Mouse (Mus musculus) liver, embryonic 12.5 days (tissue): ENCODE measurements around the gene Phf1. TPM values are rescaled to one million over a fixed set of nuclear protein-coding genes. Genes with fewer than 3 reads are reported as not detected.

ENCODE experiments used
- ATAC-seq: fragments of 200-750 bp; cut with Nextera tagmentation; 2 replicates; pipeline ENCODE4 v1.8.0; 2017; ENCODE audit warnings: moderate number of reproducible peaks, mild to moderate bottlenecking, moderate library complexity
- H3K27ac ChIP-seq: fragments of 300-500 bp; sonication (generic); 2 replicates; pipeline ENCODE4 v1.5.1; 2016; ENCODE audit warnings: mild to moderate bottlenecking
- H3K27me3 ChIP-seq: fragments of 300-500 bp; sonication (generic); replicated peaks from 2 replicates; pipeline ENCODE4 v1.6.1; 2016; ENCODE audit warnings: mild to moderate bottlenecking, moderate library complexity
- H3K36me3 ChIP-seq: fragments of 300-500 bp; sonication (generic); 2 replicates; pipeline ENCODE4 v1.6.1; 2016; ENCODE audit warnings: mild to moderate bottlenecking, moderate library complexity
- H3K4me1 ChIP-seq: fragments of 300-500 bp; sonication (generic); 2 replicates; pipeline ENCODE4 v1.6.1; 2016
- H3K4me2 ChIP-seq: fragments of 300-500 bp; sonication (generic); 2 replicates; pipeline ENCODE4 v1.6.1; 2016; ENCODE audit warnings: mild to moderate bottlenecking, moderate library complexity
- H3K4me3 ChIP-seq: fragments of 300-500 bp; sonication (generic); 2 replicates; pipeline ENCODE4 v1.5.1; 2016; ENCODE audit warnings: mild to moderate bottlenecking, moderate library complexity
- H3K9ac ChIP-seq: fragments of 300-500 bp; sonication (generic); 2 replicates; pipeline ENCODE4 v1.6.1; 2016; ENCODE audit warnings: mild to moderate bottlenecking, moderate library complexity
- H3K9me3 ChIP-seq: fragments of 300-500 bp; sonication (generic); replicated peaks from 2 replicates; pipeline ENCODE4 v1.6.1; 2016; ENCODE audit warnings: mild to moderate bottlenecking, moderate library complexity
- WGBS: fragments of 180-500 bp; shearing (Covaris S2); methylation state at CpG from one replicate; pipeline ENCODE4 v1.1.7; 2016; ENCODE audit not compliant: insufficient replicate concordance; 5-methylcytosine and 5-hydroxymethylcytosine counted together
- polyA plus RNA-seq: library from polyadenylated mRNA; unstranded; fragments of >200 nt; fragmentation: Nextera tagmentation; extraction: Ambion mirVana; gene quantifications from 2 replicates; pipeline ENCODE4 v1.2.1, GENCODE M21; 2016

Gene Phf1
- polyA plus RNA-seq, 1 experiment from 2014 or later = 2.7 TPM

DNA sequence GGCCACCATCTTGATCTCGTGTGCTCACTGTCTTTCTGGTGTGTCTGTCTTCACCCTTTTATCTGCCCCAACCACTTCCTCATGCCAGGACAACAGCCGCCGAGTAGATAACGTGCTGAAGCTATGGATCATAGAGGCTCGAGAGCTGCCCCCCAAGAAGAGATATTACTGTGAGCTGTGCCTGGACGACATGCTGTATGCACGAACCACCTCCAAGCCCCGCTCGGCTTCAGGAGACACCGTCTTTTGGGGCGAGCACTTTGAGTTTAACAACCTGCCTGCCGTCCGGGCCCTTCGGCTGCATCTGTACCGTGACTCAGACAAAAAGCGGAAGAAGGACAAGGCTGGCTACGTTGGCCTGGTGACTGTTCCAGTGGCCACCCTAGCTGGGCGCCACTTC, 24.0 kb downstream of the Phf1 start:
- Histone ChIP-seq H3K4me1 (peaks cover 89% of the 10 kb centered on the region), H3K36me3 (peaks cover 42% of the 10 kb centered on the region), H3K4me3 (peak overlapping the region; percentile 50), H3K9ac (peak overlapping the region; percentile 76), H3K27me3 (peaks cover 22% of the 10 kb centered on the region), H3K9me3 (no peaks in the 10 kb centered on the region), H3K4me2 (peak overlapping the region; percentile 69), H3K27ac (peak overlapping the region; percentile 89)
- WGBS = 23% methylated on average over 18 of the region's 18 CpGs
- ATAC-seq = peak; percentile 86

- H3K9me3 ChIP-seq = no peaks in the 10 kb centered on the region
- peaks cover 51% of the 10 kb centered on the region for H3K36me3 ChIP-seq
- no peak for ATAC-seq
- peak overlapping the region; percentile 69 for H3K4me2 ChIP-seq
- H3K4me3 ChIP-seq = no peak overlapping the region
- 92% methylated on average over 5 of the region's 5 CpGs for WGBS
- peak overlapping the region; percentile 89; the same call in 1 of the 2 replicates for H3K27ac ChIP-seq
- peaks cover 79% of the 10 kb centered on the region for H3K4me1 ChIP-seq
- peaks cover 12% of the 10 kb centered on the region for H3K27me3 ChIP-seq
- H3K9ac ChIP-seq = no peak overlapping the region
Measured at GRCm38 (mm10) chr17:26957872-26958271, 25.0 kb downstream of the Phf1 start.

DNA sequence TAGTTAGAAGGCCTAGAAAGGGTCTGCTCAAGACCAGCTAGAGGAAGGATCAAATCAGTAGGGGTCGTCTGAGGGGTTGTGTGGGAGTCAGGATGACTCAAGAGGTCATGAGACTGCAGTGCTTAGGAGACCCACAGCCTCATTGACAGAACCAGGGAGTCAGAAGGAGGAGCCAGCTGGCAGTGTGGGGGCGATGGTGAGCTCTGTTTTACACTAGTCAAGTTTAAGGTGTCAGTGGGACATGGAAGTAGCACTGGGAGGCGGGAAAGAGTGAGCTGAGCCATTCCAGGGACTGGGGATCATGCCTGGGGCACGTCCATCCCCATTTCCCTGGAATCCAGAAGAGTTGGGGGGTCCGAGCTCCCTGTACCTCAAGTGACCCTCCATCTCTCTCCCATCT, 26.0 kb downstream of the Phf1 start:
- H3K36me3 ChIP-seq = peaks cover 56% of the 10 kb centered on the region
- no peak overlapping the region for H3K4me3 ChIP-seq
- no peak for ATAC-seq
- no peaks in the 10 kb centered on the region for H3K9me3 ChIP-seq
- 58% methylated on average over 5 of the region's 5 CpGs for WGBS
- H3K27me3 ChIP-seq = peaks cover 2% of the 10 kb centered on the region
- no peak overlapping the region for H3K9ac ChIP-seq
- H3K4me2 ChIP-seq = no peak overlapping the region
- H3K4me1 ChIP-seq = peaks cover 69% of the 10 kb centered on the region
- peak overlapping the region; percentile 55 for H3K27ac ChIP-seq

DNA sequence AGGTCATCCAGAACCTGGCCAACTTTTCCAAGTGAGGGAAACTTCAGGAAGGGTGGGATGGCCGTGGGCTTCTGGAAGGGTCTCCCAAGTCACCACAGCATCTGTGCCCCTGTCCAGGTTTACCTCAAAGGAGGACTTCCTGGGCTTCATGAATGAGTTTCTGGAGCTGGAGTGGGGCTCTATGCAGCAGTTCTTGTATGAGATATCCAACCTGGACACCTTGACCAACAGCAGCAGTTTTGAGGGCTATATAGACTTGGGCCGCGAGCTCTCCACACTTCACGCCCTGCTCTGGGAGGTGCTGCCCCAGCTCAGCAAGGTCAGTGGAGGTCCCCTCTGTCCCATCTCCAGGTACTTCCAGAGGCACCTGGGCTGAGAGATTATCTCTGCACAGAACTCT, 27.0 kb downstream of the Phf1 start:
- WGBS = 78% methylated on average over 4 of the region's 4 CpGs
- no peak for ATAC-seq
- H3K36me3 ChIP-seq = peaks cover 57% of the 10 kb centered on the region
- no peak overlapping the region for H3K27ac ChIP-seq
- no peak overlapping the region for H3K4me2 ChIP-seq
- no peaks in the 10 kb centered on the region for H3K9me3 ChIP-seq
- H3K27me3 ChIP-seq = no peaks in the 10 kb centered on the region
- no peak overlapping the region for H3K4me3 ChIP-seq
- peaks cover 60% of the 10 kb centered on the region for H3K4me1 ChIP-seq
- H3K9ac ChIP-seq = no peak overlapping the region

- WGBS = 88% methylated on average over 21 of the region's 21 CpGs
- ATAC-seq = no peak
Measured at GRCm38 (mm10) chr17:26961572-26962240, 28.9 kb downstream of the Phf1 start.

DNA sequence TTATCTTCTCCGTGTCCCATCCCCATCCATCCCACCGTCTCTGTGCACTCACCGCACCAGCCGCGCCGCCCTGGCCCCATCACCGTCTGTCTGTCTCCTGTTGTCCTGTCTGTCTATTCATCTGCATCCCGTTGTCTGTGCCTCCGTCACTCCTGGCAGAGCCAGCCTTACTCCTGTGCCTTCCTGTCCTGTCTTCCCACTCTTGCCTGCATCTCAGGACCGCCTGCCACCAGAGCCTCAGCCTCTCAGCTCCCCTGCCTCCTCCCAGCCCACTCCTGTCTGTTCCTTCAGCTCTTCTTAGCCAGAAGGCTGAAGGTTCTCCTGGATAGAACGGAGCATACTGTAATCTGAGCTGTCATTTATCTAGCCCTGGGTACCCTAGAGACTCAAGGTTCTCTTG, 34.1 kb downstream of the Phf1 start:
- Histone ChIP-seq H3K4me3 (no peak overlapping the region), H3K27ac (no peak overlapping the region), H3K36me3 (peaks cover 40% of the 10 kb centered on the region), H3K4me1 (peaks cover 18% of the 10 kb centered on the region), H3K27me3 (no peaks in the 10 kb centered on the region), H3K4me2 (no peak overlapping the region), H3K9me3 (no peaks in the 10 kb centered on the region), H3K9ac (no peak overlapping the region)
- no peak for ATAC-seq
- 83% methylated on average over 11 of the region's 11 CpGs for WGBS

More at GRCm38 (mm10) chr17:26961572-26962240, 28.9 kb downstream of the Phf1 start:
- H3K4me2 ChIP-seq = no peak overlapping the region
- H3K27ac ChIP-seq = no peak overlapping the region
- H3K36me3 ChIP-seq = peaks cover 60% of the 10 kb centered on the region
- peaks cover 41% of the 10 kb centered on the region for H3K4me1 ChIP-seq
- H3K9ac ChIP-seq = no peak overlapping the region
- H3K9me3 ChIP-seq = no peaks in the 10 kb centered on the region
- H3K4me3 ChIP-seq = no peak overlapping the region
- no peaks in the 10 kb centered on the region for H3K27me3 ChIP-seq

DNA sequence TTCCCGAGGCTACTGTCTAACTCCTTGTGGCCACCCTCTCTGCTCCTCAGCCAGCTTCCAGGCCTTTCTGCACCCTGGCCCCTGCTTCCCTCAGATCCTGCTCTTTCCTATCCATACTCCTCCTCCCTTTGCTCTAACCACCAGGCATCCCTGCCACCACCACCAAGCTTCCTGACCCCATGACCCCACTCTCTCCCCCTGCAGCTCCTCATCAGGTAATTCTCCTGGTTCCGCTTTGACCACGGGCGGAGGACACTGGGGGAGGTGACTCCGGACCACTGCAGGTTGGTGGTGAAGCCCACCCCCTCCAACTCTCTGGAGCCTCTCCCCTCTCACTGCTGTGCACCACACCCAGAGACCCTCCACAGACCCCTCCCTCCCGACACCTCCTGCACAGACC, 34.6 kb downstream of the Phf1 start:
- H3K27ac ChIP-seq = no peak overlapping the region
- no peak overlapping the region for H3K4me3 ChIP-seq
- H3K27me3 ChIP-seq = no peaks in the 10 kb centered on the region
- peaks cover 23% of the 10 kb centered on the region for H3K4me1 ChIP-seq
- WGBS = 84% methylated on average over 6 of the region's 6 CpGs
- peaks cover 35% of the 10 kb centered on the region for H3K36me3 ChIP-seq
- H3K4me2 ChIP-seq = no peak overlapping the region
- no peaks in the 10 kb centered on the region for H3K9me3 ChIP-seq
- no peak overlapping the region for H3K9ac ChIP-seq
- ATAC-seq = no peak

GRCm38 (mm10) chr17:26968200-26968611, 35.4 kb downstream of the Phf1 start:
- Histone ChIP-seq H3K9me3 (no peaks in the 10 kb centered on the region), H3K27ac (no peak overlapping the region), H3K27me3 (no peaks in the 10 kb centered on the region), H3K9ac (no peak overlapping the region), H3K4me2 (no peak overlapping the region), H3K36me3 (peaks cover 28% of the 10 kb centered on the region), H3K4me1 (peaks cover 25% of the 10 kb centered on the region), H3K4me3 (no peak overlapping the region)
- ATAC-seq = no peak
- WGBS = 79% methylated on average over 6 of the region's 6 CpGs

- H3K4me1 ChIP-seq = peaks cover 35% of the 10 kb centered on the region
- peaks cover 25% of the 10 kb centered on the region for H3K36me3 ChIP-seq
- no peaks in the 10 kb centered on the region for H3K9me3 ChIP-seq
- H3K4me3 ChIP-seq = no peak overlapping the region
- no peaks in the 10 kb centered on the region for H3K27me3 ChIP-seq
- ATAC-seq = no peak
- no peak overlapping the region for H3K9ac ChIP-seq
- H3K27ac ChIP-seq = no peak overlapping the region
- WGBS = 81% methylated on average over 6 of the region's 6 CpGs
- no peak overlapping the region for H3K4me2 ChIP-seq
Measured at GRCm38 (mm10) chr17:26969257-26969656, 36.4 kb downstream of the Phf1 start.

- no peak for ATAC-seq
- Histone ChIP-seq H3K4me2 (no peak overlapping the region), H3K27ac (no peak overlapping the region), H3K4me1 (peaks cover 45% of the 10 kb centered on the region), H3K36me3 (peaks cover 30% of the 10 kb centered on the region), H3K9me3 (no peaks in the 10 kb centered on the region), H3K27me3 (no peaks in the 10 kb centered on the region), H3K4me3 (no peak overlapping the region), H3K9ac (no peak overlapping the region)
- WGBS = 44% methylated on average over 12 of the region's 12 CpGs
Measured at GRCm38 (mm10) chr17:26970221-26970620, 37.4 kb downstream of the Phf1 start.

DNA sequence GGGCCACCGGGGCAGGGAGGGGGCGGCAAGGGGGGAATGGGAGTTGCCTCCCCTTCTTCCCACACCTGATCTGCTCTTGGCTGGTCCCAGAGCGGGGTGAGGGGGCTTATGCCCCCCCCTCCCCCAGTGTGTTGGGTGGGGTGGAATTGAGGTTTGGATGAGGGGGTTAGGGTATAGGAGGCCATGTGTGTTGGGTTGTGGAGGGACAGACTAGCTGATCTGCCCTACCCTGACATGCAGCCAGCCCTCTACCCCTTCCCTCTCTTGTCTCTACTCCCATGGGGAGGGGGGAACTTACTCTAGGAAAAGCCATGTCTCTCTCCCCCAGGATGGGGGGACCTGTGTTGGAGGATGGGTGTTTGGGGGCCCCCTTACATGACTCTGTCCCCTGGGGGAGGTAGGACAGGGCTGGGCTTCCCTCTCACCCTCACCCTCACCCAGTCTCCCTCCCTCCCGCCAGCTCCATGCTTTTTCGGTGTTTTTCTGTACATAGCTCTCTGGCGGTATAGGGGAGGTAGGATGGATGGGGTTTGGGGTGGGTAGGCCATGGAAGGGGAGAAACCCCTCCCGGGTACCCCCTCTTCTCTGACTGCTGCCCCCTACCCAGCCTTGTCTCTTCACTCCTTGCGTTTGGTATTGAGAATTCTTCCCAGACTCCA, 38.5 kb downstream of the Phf1 start:
- Histone ChIP-seq H3K27ac (peak overlapping the region; percentile 87; the same call in 1 of the 2 replicates), H3K4me3 (peak overlapping the region; percentile 84), H3K9ac (peak overlapping the region; percentile 88), H3K4me1 (peaks cover 55% of the 10 kb centered on the region), H3K4me2 (peak overlapping the region; percentile 97), H3K36me3 (peaks cover 35% of the 10 kb centered on the region), H3K9me3 (no peaks in the 10 kb centered on the region), H3K27me3 (no peaks in the 10 kb centered on the region)
- WGBS = 66% methylated on average over 7 of the region's 8 CpGs
- ATAC-seq = no peak

GRCm38 (mm10) chr17:26972107-26972506, 39.3 kb downstream of the Phf1 start:
- no peak for ATAC-seq
- no peaks in the 10 kb centered on the region for H3K27me3 ChIP-seq
- peak overlapping the region; percentile 84 for H3K4me3 ChIP-seq
- WGBS = 2% methylated on average over 3 of the region's 3 CpGs
- peak overlapping the region; percentile 87 for H3K27ac ChIP-seq
- H3K4me2 ChIP-seq = peak overlapping the region; percentile 97
- H3K36me3 ChIP-seq = peaks cover 35% of the 10 kb centered on the region
- H3K4me1 ChIP-seq = peaks cover 55% of the 10 kb centered on the region
- H3K9me3 ChIP-seq = no peaks in the 10 kb centered on the region
- peak overlapping the region; percentile 88 for H3K9ac ChIP-seq
